Mouse (Mus musculus): ENCODE data around the gene Snrnp40. TPM values are rescaled to one million over a fixed set of nuclear protein-coding genes. Genes with fewer than 3 reads are reported as not detected.

The Snrnp40 gene
- polyA plus RNA-seq, 1 experiment from 2014 or later, result 251 TPM

DNA sequence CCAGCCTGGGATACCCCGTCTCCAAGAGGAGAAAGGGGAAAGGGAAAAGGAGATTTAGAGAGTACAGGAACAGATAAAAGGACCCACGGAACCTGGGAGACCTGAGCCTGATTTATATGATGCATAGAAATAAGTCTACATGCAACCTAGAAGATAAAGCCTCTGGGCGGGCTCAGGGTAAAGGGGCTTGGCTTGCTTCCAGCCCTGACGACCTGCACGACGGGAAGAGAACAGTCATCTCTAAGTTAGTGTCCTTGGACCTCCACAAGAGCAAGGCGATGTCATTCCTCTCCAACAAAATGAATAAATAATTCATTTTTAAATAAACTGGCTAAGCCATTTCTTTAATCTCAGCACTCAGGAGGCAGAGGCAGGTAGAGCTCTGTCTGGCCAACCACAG, 37.4 kb upstream of the Snrnp40 start:
- Histone ChIP-seq H3K4me3 (ENCODE audit: low read depth, low read length) (no peak overlapping the region), H3K27ac (replicated peaks; ENCODE audit: low read depth, low read length) (no peak overlapping the region), H3K27me3 (ENCODE audit: control insufficient read depth, insufficient read depth, low read length) (no peaks in the 10 kb centered on the region), H3K36me3 (ENCODE audit: control insufficient read depth, insufficient read depth, low read length) (peaks cover 11% of the 10 kb centered on the region), H3K4me1 (ENCODE audit: control insufficient read depth, insufficient read depth, low read length) (no peaks in the 10 kb centered on the region), H3K4me2 (ENCODE audit: low read depth, severe bottlenecking) (no peak overlapping the region), H3K9ac (ENCODE audit: low read length) (no peak overlapping the region), H3K9me3 (ENCODE audit: control insufficient read depth, low read length) (no peaks in the 10 kb centered on the region)
- ATAC-seq (ENCODE audit: insufficient number of reproducible peaks, low FRiP score, low TSS enrichment, low read depth), result no peak
- DNase-seq (ENCODE audit: low spot score), result no peak
- WGBS, result 86% methylated on average over 7 of the region's 7 CpGs

DNA sequence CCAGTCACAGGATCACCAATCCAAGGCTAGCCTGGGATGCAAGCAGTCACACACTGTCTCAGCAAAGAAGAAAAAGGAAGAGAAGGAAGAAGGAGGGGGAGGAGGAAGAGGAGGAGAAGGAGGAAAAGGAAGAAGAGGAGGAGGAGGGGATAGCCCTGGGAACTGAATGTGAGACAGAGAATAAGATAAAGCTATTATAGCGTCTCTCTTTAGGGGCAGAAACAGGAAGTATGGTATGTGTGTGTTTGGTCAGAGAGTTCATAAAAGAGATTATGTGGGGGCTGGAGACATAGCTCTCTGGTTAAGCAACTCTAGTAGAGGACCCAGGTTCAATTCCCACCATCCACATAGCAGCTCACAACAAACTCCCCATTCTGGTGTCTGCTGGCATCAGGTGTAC, 36.8 kb upstream of the Snrnp40 start:
- Histone ChIP-seq H3K27ac (replicated peaks; ENCODE audit: low read depth, low read length) (no peak overlapping the region), H3K27me3 (ENCODE audit: control insufficient read depth, insufficient read depth, low read length) (no peaks in the 10 kb centered on the region), H3K36me3 (ENCODE audit: control insufficient read depth, insufficient read depth, low read length) (peaks cover 11% of the 10 kb centered on the region), H3K4me3 (ENCODE audit: low read depth, low read length) (no peak overlapping the region), H3K9me3 (ENCODE audit: control insufficient read depth, low read length) (no peaks in the 10 kb centered on the region), H3K4me1 (ENCODE audit: control insufficient read depth, insufficient read depth, low read length) (no peaks in the 10 kb centered on the region), H3K4me2 (ENCODE audit: low read depth, severe bottlenecking) (no peak overlapping the region), H3K9ac (ENCODE audit: low read length) (no peak overlapping the region)
- no peak for DNase-seq (ENCODE audit: low spot score)
- ATAC-seq (ENCODE audit: insufficient number of reproducible peaks, low FRiP score, low TSS enrichment, low read depth), result no peak
- 81% methylated on average over 1 of the region's 1 CpGs for WGBS

DNA sequence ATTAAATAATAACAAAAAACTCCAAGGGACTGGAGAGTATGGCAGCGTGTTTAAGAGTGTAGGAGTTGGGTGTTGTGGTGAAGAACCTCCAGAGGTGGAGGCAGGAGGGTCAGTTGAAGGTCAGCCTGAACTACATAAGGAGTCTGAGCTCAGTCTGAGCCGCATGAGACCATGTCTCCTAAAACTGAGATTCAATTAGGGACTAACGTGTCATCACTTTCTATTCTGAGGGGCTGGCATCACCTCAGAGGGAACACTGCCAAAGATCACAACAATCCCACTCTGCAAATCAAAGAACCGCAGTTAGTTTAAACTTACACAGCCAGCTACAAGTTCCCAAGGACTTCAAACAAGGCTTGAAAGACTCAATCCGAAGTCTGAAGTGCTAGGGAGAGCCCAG, 36.3 kb upstream of the Snrnp40 start:
- Histone ChIP-seq H3K4me1 (ENCODE audit: control insufficient read depth, insufficient read depth, low read length) (no peaks in the 10 kb centered on the region), H3K36me3 (ENCODE audit: control insufficient read depth, insufficient read depth, low read length) (peaks cover 11% of the 10 kb centered on the region), H3K27ac (replicated peaks; ENCODE audit: low read depth, low read length) (no peak overlapping the region), H3K9me3 (ENCODE audit: control insufficient read depth, low read length) (no peaks in the 10 kb centered on the region), H3K4me3 (ENCODE audit: low read depth, low read length) (no peak overlapping the region), H3K27me3 (ENCODE audit: control insufficient read depth, insufficient read depth, low read length) (no peaks in the 10 kb centered on the region), H3K9ac (ENCODE audit: low read length) (no peak overlapping the region), H3K4me2 (ENCODE audit: low read depth, severe bottlenecking) (no peak overlapping the region)
- 85% methylated on average over 5 of the region's 5 CpGs for WGBS
- ATAC-seq (ENCODE audit: insufficient number of reproducible peaks, low FRiP score, low TSS enrichment, low read depth) (no peak), DNase-seq (ENCODE audit: low spot score) (no peak)

DNA sequence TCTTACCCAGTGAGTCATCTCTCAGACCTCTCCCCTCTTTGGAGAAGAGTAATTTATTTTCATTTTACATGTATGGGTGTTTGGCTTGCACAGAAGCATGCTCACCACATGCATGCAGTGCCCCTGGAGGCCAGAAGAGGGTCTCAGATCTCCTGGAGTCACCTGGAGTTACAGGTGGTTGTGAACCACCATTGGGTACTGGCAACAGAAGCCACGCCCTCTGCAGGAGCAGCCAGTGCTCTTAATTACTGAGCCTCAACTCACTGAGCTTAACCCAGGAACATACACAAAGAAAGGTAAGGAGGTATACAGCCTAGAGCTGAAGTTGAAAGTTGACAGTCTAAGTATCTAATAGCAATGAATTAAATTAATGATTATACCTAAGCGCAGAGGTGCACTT, 34.5 kb upstream of the Snrnp40 start:
- 90% methylated on average over 2 of the region's 2 CpGs for WGBS
- H3K9me3 ChIP-seq (ENCODE audit: control insufficient read depth, low read length), result no peaks in the 10 kb centered on the region
- no peak overlapping the region for H3K4me3 ChIP-seq (ENCODE audit: low read depth, low read length)
- ATAC-seq (ENCODE audit: insufficient number of reproducible peaks, low FRiP score, low TSS enrichment, low read depth) (no peak), DNase-seq (ENCODE audit: low spot score) (no peak)
- H3K36me3 ChIP-seq (ENCODE audit: control insufficient read depth, insufficient read depth, low read length), result peaks cover 11% of the 10 kb centered on the region
- no peaks in the 10 kb centered on the region for H3K4me1 ChIP-seq (ENCODE audit: control insufficient read depth, insufficient read depth, low read length)
- no peak overlapping the region for H3K4me2 ChIP-seq (ENCODE audit: low read depth, severe bottlenecking)
- no peaks in the 10 kb centered on the region for H3K27me3 ChIP-seq (ENCODE audit: control insufficient read depth, insufficient read depth, low read length)
- no peak overlapping the region for H3K9ac ChIP-seq (ENCODE audit: low read length)
- H3K27ac ChIP-seq (replicated peaks; ENCODE audit: low read depth, low read length), result no peak overlapping the region

DNA sequence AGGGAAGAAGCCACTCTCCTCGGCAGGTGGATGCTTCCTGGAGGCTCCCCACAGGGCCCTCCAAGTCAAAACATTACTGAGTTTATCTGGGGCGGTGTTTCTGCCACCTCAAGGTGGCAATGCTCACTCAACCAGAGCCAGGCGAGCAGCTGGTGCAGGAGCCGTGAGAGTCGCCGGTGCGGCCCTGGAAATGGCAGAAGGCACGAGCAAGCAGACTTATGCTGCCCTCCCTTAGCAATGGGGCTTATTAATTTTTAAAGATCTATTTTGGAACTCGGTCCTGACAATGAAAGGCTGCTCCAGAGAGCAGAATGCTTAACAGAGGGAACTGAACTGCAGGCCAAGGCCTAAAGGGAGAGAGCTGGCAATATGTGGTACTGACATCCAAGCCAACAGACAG, 32.6 kb upstream of the Snrnp40 start:
- H3K36me3 ChIP-seq (ENCODE audit: control insufficient read depth, insufficient read depth, low read length), result peaks cover 3% of the 10 kb centered on the region
- WGBS, result 87% methylated on average over 9 of the region's 9 CpGs
- DNase-seq (ENCODE audit: low spot score), result no peak

DNA sequence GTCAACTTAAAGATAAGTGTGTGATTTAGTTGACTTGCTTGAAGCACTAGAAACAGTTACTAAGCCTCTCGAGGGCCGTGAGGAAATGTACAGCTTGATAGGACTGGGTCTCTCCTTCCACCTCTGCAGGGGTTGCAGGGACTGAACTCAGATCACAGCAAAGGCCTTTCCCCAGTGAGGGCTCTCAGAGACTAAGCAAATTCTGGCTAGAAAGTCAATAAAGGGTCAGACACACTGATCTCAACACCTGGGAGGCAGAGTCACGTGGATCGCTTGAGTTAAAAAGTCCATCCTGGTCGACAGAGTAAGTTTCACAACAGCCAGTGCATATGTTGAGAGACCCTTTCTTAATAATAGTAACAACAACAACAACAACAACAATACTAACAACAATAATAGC, 24.1 kb upstream of the Snrnp40 start:
- H3K9me3 ChIP-seq (ENCODE audit: control insufficient read depth, low read length), result no peaks in the 10 kb centered on the region
- H3K9ac ChIP-seq (ENCODE audit: low read length), result no peak overlapping the region
- WGBS, result 92% methylated on average over 5 of the region's 5 CpGs
- ATAC-seq (ENCODE audit: insufficient number of reproducible peaks, low FRiP score, low TSS enrichment, low read depth), result no peak
- no peaks in the 10 kb centered on the region for H3K27me3 ChIP-seq (ENCODE audit: control insufficient read depth, insufficient read depth, low read length)
- H3K4me2 ChIP-seq (ENCODE audit: low read depth, severe bottlenecking), result no peak overlapping the region
- H3K4me1 ChIP-seq (ENCODE audit: control insufficient read depth, insufficient read depth, low read length), result no peaks in the 10 kb centered on the region
- no peak overlapping the region for H3K27ac ChIP-seq (replicated peaks; ENCODE audit: low read depth, low read length)
- no peak for DNase-seq (ENCODE audit: low spot score)
- no peak overlapping the region for H3K4me3 ChIP-seq (ENCODE audit: low read depth, low read length)
- H3K36me3 ChIP-seq (ENCODE audit: control insufficient read depth, insufficient read depth, low read length), result peaks cover 13% of the 10 kb centered on the region

More for the DNA sequence above, 32.6 kb upstream of the Snrnp40 start:
- Histone ChIP-seq H3K4me2 (ENCODE audit: low read depth, severe bottlenecking) (no peak overlapping the region), H3K9me3 (ENCODE audit: control insufficient read depth, low read length) (no peaks in the 10 kb centered on the region), H3K27me3 (ENCODE audit: control insufficient read depth, insufficient read depth, low read length) (no peaks in the 10 kb centered on the region), H3K4me3 (ENCODE audit: low read depth, low read length) (no peak overlapping the region), H3K4me1 (ENCODE audit: control insufficient read depth, insufficient read depth, low read length) (no peaks in the 10 kb centered on the region), H3K27ac (replicated peaks; ENCODE audit: low read depth, low read length) (no peak overlapping the region), H3K9ac (ENCODE audit: low read length) (no peak overlapping the region)
- no peak for ATAC-seq (ENCODE audit: insufficient number of reproducible peaks, low FRiP score, low TSS enrichment, low read depth)

DNA sequence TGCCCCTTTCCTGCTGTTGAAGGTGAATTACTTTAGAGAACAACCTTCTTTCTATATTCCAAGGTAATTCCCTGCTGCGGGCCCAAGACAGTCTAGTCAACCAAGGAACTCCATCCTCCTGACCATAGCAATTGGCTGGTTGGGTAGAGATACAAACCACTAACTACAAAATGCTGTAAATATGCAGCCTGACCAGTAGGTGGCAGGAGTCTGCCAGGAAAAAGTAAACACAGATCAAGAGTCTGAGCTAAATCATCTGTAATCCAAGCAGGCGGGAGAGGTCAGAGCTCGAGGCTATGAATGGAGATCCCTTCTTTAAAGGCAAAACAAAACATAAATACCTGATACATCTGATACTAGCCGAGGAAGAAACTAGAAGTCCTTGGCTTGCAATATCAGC, 18.2 kb upstream of the Snrnp40 start:
- WGBS, result 37% methylated on average over 4 of the region's 4 CpGs
- H3K4me1 ChIP-seq (ENCODE audit: control insufficient read depth, insufficient read depth, low read length), result no peaks in the 10 kb centered on the region
- DNase-seq (ENCODE audit: low spot score) (peak; percentile 72), ATAC-seq (ENCODE audit: insufficient number of reproducible peaks, low FRiP score, low TSS enrichment, low read depth) (no peak)
- peaks cover 8% of the 10 kb centered on the region for H3K36me3 ChIP-seq (ENCODE audit: control insufficient read depth, insufficient read depth, low read length)
- no peak overlapping the region for H3K4me3 ChIP-seq (ENCODE audit: low read depth, low read length)
- H3K9me3 ChIP-seq (ENCODE audit: control insufficient read depth, low read length), result no peaks in the 10 kb centered on the region
- H3K9ac ChIP-seq (ENCODE audit: low read length), result no peak overlapping the region
- H3K27ac ChIP-seq (replicated peaks; ENCODE audit: low read depth, low read length), result no peak overlapping the region
- no peaks in the 10 kb centered on the region for H3K27me3 ChIP-seq (ENCODE audit: control insufficient read depth, insufficient read depth, low read length)
- no peak overlapping the region for H3K4me2 ChIP-seq (ENCODE audit: low read depth, severe bottlenecking)

DNA sequence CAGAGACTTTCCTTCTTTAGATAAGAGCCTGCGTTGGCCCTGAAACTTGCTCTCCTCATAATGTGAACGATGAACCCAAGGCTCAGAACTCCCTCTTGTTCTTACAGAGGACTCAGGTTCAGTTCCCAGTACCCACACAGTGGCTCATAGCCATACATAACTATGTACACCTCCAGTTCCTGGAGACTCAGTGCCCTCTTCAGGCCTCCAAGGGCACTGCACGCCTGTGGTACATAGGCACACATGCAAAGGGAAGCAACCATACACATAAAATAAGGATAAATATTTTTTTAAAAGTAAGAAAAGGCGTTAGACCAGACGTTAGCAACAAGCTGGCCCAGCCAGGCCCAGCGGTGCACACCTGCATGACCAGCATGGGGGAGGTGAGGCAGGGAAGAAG, 10.3 kb upstream of the Snrnp40 start:
- H3K4me3 ChIP-seq (ENCODE audit: low read depth, low read length), result no peak overlapping the region
- no peaks in the 10 kb centered on the region for H3K9me3 ChIP-seq (ENCODE audit: control insufficient read depth, low read length)
- no peaks in the 10 kb centered on the region for H3K4me1 ChIP-seq (ENCODE audit: control insufficient read depth, insufficient read depth, low read length)
- H3K4me2 ChIP-seq (ENCODE audit: low read depth, severe bottlenecking), result no peak overlapping the region
- WGBS, result 94% methylated on average over 6 of the region's 6 CpGs
- ATAC-seq (ENCODE audit: insufficient number of reproducible peaks, low FRiP score, low TSS enrichment, low read depth), result no peak
- no peak for DNase-seq (ENCODE audit: low spot score)
- H3K9ac ChIP-seq (ENCODE audit: low read length), result no peak overlapping the region
- H3K27me3 ChIP-seq (ENCODE audit: control insufficient read depth, insufficient read depth, low read length), result no peaks in the 10 kb centered on the region
- H3K27ac ChIP-seq (replicated peaks; ENCODE audit: low read depth, low read length), result no peak overlapping the region
- peaks cover 10% of the 10 kb centered on the region for H3K36me3 ChIP-seq (ENCODE audit: control insufficient read depth, insufficient read depth, low read length)

DNA sequence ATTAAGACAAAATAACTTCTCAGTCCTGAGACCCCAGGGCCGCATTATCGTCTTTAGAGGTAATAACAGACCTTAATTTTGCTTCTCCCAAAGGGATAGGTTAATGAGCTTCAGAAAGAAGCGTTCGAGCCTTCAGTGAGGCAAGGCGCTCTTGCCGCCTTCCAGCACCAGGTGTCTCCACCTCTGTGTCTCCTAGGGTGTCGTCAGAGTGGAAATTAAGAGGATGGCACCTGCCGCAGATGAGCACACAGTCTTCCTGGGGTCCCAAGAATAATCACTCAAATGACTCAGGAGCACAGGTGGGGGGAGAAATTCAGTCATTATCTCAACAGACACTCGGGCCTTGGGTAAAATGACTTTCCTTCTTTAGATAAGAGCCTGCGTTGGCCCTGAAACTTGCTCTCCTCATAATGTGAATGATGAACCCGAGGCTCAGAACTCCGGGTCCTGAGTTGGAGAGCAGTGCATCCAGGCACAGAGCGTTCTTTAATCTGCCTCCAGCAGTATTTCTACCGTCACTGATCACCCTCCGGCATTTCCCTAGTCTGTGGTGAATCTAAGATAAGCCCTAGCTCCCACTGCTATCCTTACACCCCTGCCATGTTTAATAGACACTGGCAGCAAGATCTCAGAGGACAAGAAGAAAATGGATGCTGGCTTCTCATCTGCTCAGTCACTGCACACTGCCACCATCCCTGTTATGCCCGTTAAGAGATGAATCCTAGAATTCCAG, 9.1 kb upstream of the Snrnp40 start:
- H3K36me3 ChIP-seq (ENCODE audit: control insufficient read depth, insufficient read depth, low read length), result peaks cover 10% of the 10 kb centered on the region
- H3K4me3 ChIP-seq (ENCODE audit: low read depth, low read length), result no peak overlapping the region
- no peaks in the 10 kb centered on the region for H3K4me1 ChIP-seq (ENCODE audit: control insufficient read depth, insufficient read depth, low read length)
- DNase-seq (ENCODE audit: low spot score) (no peak), ATAC-seq (ENCODE audit: insufficient number of reproducible peaks, low FRiP score, low TSS enrichment, low read depth) (no peak)
- no peak overlapping the region for H3K9ac ChIP-seq (ENCODE audit: low read length)
- WGBS, result 89% methylated on average over 16 of the region's 16 CpGs
- H3K4me2 ChIP-seq (ENCODE audit: low read depth, severe bottlenecking), result no peak overlapping the region
- H3K9me3 ChIP-seq (ENCODE audit: control insufficient read depth, low read length), result no peaks in the 10 kb centered on the region
- H3K27ac ChIP-seq (replicated peaks; ENCODE audit: low read depth, low read length), result no peak overlapping the region
- H3K27me3 ChIP-seq (ENCODE audit: control insufficient read depth, insufficient read depth, low read length), result no peaks in the 10 kb centered on the region
